Mouse (Mus musculus) T-helper 2 cell (primary cell): ENCODE results near the gene Brpf3.
"Not testable (repeated sequence)": the region's sequence is repeated elsewhere in the genome, so short reads cannot be mapped to it uniquely, and the experiment has no call there.

Source experiments
- in situ Hi-C: fragments of 300-600 bp; cut with MboI, MseI; formaldehyde crosslinking; loops from one replicate; pipeline ENCODE4 v1.15.1; 2025; ENCODE audit warnings: high pct_unique_total_duplicates

Gene Brpf3

GRCm38 (mm10) chr17:28827665-28828231 is 26.9 kb downstream of the Brpf3 start:
- in situ Hi-C loops = no loop called here

DNA sequence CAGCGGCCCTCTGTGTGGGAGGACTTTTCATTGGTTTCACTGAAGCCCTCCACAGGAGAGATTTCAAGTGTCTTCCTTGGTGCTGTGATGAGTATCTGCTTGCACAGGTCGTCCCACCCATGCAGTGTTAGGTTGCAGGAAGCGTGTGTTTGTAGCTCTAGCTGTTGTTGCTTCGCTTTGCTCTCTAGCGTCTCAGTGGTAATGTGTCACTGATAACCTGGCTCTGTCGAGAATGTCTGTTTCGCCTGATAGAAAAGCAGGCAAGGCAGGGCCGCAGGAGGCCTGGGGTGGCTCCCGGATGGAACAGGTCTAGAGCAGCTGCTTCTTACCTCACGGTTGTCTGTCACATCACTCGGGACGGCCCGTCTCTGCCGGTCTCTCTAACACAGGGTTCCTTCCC is 28.2 kb downstream of the Brpf3 start:
- in situ Hi-C loops = no loop called here

DNA sequence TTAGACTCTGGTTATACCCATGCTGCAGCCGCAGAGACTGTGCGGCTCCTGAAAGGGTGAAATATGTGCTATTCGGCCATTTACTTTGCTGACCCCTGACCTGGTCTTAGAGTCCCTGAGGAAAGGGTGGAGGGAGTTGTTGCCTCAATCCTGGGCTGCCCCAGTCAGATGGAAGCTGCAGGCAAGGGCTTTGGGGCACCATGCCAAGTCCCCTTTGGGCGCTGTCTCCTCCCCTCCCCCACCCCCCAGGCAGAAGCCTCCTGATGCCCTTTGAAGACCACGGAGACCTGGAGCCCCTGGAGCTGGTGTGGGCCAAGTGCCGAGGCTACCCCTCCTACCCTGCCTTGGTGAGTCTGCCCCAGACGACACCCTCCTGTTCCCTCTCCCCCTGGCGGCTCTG is 30.2 kb downstream of the Brpf3 start:
- in situ Hi-C loops = no loop called here

- in situ Hi-C loops = no loop called here
Measured at GRCm38 (mm10) chr17:28832040-28832439, 31.1 kb downstream of the Brpf3 start.

GRCm38 (mm10) chr17:28832875-28833274 is 32.0 kb downstream of the Brpf3 start:
- in situ Hi-C loops = no loop called here

DNA sequence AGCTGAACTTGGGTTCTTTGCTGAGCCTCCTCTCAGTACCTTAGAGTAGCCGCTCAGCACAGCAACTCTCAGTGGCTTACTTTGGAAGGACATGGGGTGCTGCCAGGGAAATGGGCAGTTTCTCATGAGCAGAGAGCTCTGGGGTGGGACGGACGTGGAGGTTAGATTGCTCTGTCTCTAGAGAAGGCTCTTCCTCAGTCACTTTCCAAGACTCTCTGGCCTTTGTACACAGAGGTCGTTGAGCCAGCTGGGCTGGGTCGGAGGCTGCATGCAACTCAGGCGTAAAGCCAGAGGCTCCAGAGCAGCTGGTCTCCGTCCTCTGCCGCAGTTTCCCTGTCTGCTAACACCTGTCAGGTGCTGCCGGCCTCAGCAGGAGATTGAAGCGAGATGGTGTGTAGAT is 33.8 kb downstream of the Brpf3 start:
- in situ Hi-C loops = no loop called here

- in situ Hi-C loops = no loop called here
Measured at GRCm38 (mm10) chr17:28837840-28838239, 37.0 kb downstream of the Brpf3 start.

DNA sequence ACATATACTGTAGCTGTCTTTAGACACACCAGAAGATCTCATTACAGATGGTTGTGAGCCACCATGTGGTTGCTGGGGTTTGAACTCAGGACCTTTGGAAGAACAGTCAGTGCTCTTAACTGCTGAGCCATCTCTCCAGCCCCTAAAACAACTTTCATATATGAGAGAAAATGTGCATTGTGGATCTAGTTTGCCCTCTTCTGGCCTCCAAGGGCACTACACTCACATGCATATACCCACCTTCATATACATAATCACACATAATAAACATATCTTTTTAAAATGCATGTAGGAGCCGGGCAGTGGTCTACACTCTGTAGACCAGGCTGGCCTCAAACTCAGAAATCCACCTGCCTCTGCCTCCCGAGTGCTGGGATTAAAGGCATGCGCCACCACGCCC is 41.1 kb downstream of the Brpf3 start:
- in situ Hi-C loops = not testable (repeated sequence)

DNA sequence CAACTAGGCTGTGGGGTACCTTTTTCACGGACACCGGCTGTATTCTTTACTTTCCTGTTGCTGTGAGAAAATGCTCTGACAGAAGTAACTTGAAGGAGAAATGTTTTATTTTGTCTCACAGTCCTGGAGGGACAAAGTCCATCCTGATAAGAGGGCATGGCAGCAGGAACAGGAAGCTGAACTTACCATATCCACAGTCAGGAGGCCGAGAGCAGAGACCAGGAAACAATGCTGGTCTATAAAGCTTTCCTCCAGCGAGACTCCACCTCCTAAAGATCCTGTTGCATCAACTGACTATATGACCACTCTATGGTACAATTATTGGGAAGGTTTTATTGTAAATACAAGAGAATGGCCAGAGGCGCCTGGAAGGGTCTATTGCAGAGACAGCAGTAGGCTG is 42.8 kb downstream of the Brpf3 start:
- in situ Hi-C loops = no loop called here

- in situ Hi-C loops = no loop called here
Measured at GRCm38 (mm10) chr17:28846974-28847617, 46.2 kb downstream of the Brpf3 start.

GRCm38 (mm10) chr17:28850511-28850910 is 49.6 kb downstream of the Brpf3 start:
- in situ Hi-C loops = no loop called here

GRCm38 (mm10) chr17:28854377-28854776 is 53.5 kb downstream of the Brpf3 start:
- in situ Hi-C loops = no loop called here

GRCm38 (mm10) chr17:28855166-28855885 is 54.4 kb downstream of the Brpf3 start:
- in situ Hi-C loops = loop anchor here (5.0 kb wide), 1 partner anchor 88 kb away; the partner anchor contains the start of gene Mapk13

- in situ Hi-C loops = loop anchor here (5.0 kb wide), 1 partner anchor 89 kb away; the partner anchor contains the start of gene Mapk13
Measured at GRCm38 (mm10) chr17:28856030-28856429, 55.1 kb downstream of the Brpf3 start.

- in situ Hi-C loops = loop anchor here (5.0 kb wide), 1 partner anchor 91 kb away; the partner anchor contains the start of gene Mapk13
Measured at GRCm38 (mm10) chr17:28858205-28858604, 57.3 kb downstream of the Brpf3 start, which contains the start of gene Pnpla1. Gene Pnpla1, plus strand, starts transcription at chr17:28858411.

DNA sequence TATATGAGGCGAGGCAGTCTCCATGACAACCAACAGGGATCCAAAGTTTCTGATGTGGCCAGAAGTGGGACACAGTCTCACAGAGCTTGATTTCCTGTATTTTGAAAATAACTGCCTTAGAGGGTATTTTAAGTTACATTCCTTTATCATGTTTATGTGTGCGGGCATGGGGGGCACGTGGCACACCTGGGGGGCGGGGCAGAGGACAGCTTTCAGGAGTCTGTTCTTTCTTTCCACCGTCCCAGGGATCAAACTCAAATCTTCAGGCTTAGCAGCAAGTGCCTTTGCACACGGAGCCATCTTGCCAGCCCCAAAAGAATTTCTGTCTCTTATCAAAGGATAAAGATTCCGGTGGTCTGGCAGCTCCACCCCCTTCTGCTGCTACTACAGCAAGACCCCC is 63.0 kb downstream of the Brpf3 start:
- in situ Hi-C loops = no loop called here

- in situ Hi-C loops = no loop called here
Measured at GRCm38 (mm10) chr17:28864464-28864863, 63.6 kb downstream of the Brpf3 start.

DNA sequence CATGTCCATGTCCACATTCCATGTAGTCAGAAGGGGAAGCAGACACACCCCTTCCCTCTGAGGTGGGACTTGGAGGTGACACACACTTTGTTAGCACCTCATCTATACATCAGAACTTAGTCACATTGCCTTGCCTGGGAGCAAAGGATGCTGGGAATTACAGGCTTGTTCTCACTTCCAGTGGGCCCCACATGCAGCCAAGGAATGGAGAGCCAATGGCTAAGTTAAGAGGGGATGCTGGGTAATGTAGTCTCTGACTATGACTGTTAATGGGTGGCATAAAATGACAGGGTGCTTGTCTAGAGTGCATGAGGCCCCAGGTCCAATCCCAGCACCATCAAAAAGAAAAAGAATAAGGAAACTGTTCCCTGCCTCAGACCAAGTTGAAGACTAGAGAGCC is 66.0 kb downstream of the Brpf3 start:
- in situ Hi-C loops = no loop called here

GRCm38 (mm10) chr17:28867381-28867780 is 66.5 kb downstream of the Brpf3 start:
- in situ Hi-C loops = no loop called here

DNA sequence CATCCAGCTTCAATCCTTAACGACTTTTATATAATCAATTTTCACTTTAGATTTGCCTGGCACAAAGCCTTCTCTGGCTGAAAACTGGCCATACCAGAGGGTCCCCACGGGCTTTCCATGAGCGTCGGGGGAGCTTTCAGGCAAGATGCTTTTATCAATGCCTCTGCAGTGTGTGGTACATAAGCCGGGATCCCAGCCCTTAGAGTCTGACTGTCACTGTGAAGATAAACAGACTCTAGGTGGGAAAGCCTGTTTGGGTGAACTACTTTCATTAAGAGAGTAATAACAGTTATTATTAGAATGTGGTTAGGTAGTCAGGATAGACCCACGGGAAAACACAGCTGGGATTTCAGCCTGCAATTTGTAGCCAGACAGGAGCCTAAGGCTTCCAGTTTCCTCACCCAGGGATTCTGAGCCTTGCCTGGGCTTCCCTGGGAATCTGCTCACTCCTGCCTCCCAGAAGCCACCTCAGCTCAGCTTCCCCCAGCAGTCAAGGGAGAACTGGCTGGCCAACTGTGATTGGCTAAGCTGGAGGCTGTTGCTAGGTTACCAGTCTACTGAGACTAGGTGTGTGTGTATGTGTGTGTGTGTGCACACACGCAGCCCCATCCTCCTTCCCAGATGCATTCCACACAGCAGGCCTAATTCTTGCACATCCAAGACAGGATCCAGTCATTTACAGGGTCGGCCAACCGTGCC is 68.7 kb downstream of the Brpf3 start:
- in situ Hi-C loops = no loop called here

DNA sequence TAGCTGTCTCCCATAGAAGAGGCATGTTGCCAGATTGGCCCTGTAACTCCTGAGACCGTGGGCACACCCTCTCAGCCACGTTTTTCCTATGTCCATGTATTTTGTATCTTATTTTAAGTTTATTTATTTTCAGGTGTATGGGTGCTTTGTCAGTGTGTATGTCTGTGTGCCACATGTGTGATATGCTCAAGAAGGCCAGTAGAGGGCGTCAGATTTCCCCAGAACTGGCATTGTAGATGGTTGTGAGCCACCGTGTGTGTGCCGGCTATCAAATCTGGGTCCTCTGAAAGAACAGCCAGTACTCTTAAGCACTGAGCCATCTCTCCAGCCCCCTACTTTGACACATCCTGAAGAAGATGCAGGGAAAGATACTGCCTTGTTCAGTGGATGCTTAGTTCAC is 69.5 kb downstream of the Brpf3 start:
- in situ Hi-C loops = no loop called here

DNA sequence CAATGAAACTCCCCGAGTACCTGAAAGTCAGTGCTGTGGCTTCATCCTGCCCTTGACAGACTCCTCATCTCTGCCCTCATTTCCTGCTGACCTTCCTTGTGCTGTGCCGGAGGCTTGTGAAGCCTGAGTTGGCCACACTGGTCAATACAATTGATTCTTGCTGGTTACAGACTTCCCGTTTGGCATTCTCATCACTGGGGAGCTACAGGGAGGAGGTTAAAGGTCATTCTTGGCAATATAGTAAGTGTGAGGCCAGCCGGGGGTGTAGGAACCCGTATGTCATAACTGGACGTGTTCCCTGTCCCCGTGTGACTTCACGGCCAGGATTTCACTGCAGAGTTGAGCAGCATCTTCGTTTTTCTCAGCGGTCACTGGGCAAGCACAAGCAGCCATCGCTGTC is 70.9 kb downstream of the Brpf3 start:
- in situ Hi-C loops = no loop called here
